Mouse (Mus musculus) mouse trophoblast stem cell (cell line): ENCODE data around the gene Hapln3.

ENCODE experiments used
- in situ Hi-C, 2 experiments: fragments of 300-500 bp; cut with MseI, MboI; formaldehyde crosslinking; loops; 2 replicates in 1 of 2; 3 replicates in 1 of 2; pipeline ENCODE4 v1.15.1; 2025

Gene Hapln3

GRCm38 (mm10) chr7:79079212-79079611 is 51.6 kb downstream of the Hapln3 start:
- in situ Hi-C loops = no loop called here

GRCm38 (mm10) chr7:79068231-79068630 is 62.6 kb downstream of the Hapln3 start:
- in situ Hi-C loops = no loop called here

GRCm38 (mm10) chr7:79067466-79067865 is 63.4 kb downstream of the Hapln3 start:
- in situ Hi-C loops = no loop called here
